9 mouse cellular contexts compared by ENCODE assay signal in the genomic region with DNA sequence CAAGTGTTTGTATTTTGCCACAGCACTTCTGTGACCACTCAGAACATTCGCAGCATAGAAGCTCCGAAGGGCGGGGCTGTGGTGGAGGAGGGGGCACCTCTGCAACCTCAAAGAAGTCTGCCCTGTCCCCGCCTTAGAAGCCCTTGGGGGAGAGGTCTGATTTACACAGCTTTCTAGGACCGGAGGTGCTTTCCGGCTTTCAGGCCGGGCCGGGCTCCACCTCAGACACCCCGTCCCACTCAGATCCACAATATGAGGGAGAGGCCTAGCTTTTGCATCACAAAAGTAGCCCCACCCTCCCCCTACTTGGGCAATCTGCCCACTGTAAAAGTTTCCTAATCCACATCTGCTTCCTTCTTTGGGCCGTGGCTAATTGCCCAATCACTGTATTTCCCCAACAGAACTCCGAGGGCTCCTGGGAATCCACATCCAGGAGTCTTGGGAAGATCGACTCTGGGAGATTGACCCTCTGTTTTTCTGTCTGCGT. TPM values are rescaled to one million over a fixed set of nuclear protein-coding genes. Genes with fewer than 3 reads are reported as not detected.
A peak's percentile ranks its signal among the peaks of the same experiment; 100 is the strongest.
DNase-seq lines count a peak whose midpoint lies in the region; TF ChIP-seq lines count a peak whose summit lies in the region.
"Had no signal": no experiment of that assay in that cellular context is flagged by ENCODE, and none has a peak within 500 bp of the region (broad histone marks: within the 10 kb centered on the region; RNA-seq: fewer than 3 reads in every experiment).

No protein-coding gene starts in this region.

- DNase-seq in MN1 (ENCODE audit: low spot score): peak; percentile 74
- DNase-seq in c-Kit-positive CD71-negative TER-119-negative erythroid progenitor cells, embryonic 14.5 days (ENCODE audit: low read depth): peak; percentile 48
- DNase-seq in heart, adult 18-20 months: peak; percentile 94
- peak; percentile 65 for DNase-seq in kidney, adult 11 months
- peak; percentile 97 for DNase-seq in lung, postnatal 10 days
- peak; percentile 69 to 71 for DNase-seq in spleen, postnatal 4 days (ENCODE audit: low spot score in 2 of 2)
- DNase-seq in layer of hippocampus, adult 11-12 months (ENCODE audit: low spot score): no peak
- DNase-seq in layer of hippocampus, adult 2 months (ENCODE audit: low spot score in 2 of 2): no peak

- no peak overlapping the region for H3K4me3 ChIP-seq in layer of hippocampus, adult 2 months
- H3K4me3 ChIP-seq: erythroblast, embryonic 14.5 days had no signal

- H3K27ac ChIP-seq in layer of hippocampus, adult 2 months: no peak overlapping the region

- no peak for TF ChIP-seq CTCF in layer of hippocampus, adult 2 months (conservative IDR thresholded peaks at IDR 0.05)

RNA-seq across cellular contexts. Expression of gene Lefty2, which starts 4.3 kb away (rescaled TPM):
- not detected for total RNA-seq in heart, adult 18-20 months (2021)
- 1 to 10 TPM; 1.4 to 2.0 TPM for total RNA-seq in layer of hippocampus, adult 2 months (2021)

RNA-seq across cellular contexts. Expression of gene Pycr2, which starts 15.5 kb away (rescaled TPM):
- total RNA-seq in heart, adult 18-20 months (2021): 10 to 100 TPM; 12.2 to 12.4 TPM
- total RNA-seq in layer of hippocampus, adult 2 months (2021): 10 to 100 TPM; 42.9 to 44.9 TPM

RNA-seq across cellular contexts. Expression of gene Sde2, which starts 37.7 kb away (rescaled TPM):
- 10 to 100 TPM; 10.1 to 11.4 TPM for total RNA-seq in heart, adult 18-20 months (2021)
- 10 to 100 TPM; 22.9 TPM for total RNA-seq in layer of hippocampus, adult 2 months (2021)

RNA-seq across cellular contexts. Expression of gene Lefty1, which starts 46.2 kb away (rescaled TPM):
- under 1 TPM; 0.28 to 0.84 TPM for total RNA-seq in heart, adult 18-20 months (2021)
- 10 to 100 TPM; 11.4 to 12.9 TPM for total RNA-seq in layer of hippocampus, adult 2 months (2021)

RNA-seq across cellular contexts. Expression of gene Tmem63a, which starts 53.5 kb away (rescaled TPM):
- total RNA-seq in heart, adult 18-20 months (2021): 10 to 100 TPM; 15.0 to 15.9 TPM
- 10 to 100 TPM; 20.4 to 23.8 TPM for total RNA-seq in layer of hippocampus, adult 2 months (2021)

Comparison
In these comparisons a context has a peak if more than half of its experiments do, and no peak if none do; other contexts are left out.
1. DNase-seq: peak in MN1 (single experiment), c-Kit-positive CD71-negative TER-119-negative erythroid progenitor cells, embryonic 14.5 days (single experiment), heart, adult 18-20 months (2 of 2), kidney, adult 11 months (single experiment), lung, postnatal 10 days (single experiment) and spleen, postnatal 4 days (2 of 2); none in layer of hippocampus, adult 11-12 months (single experiment) and layer of hippocampus, adult 2 months (0 of 2).